Mouse (Mus musculus): Measurements from ENCODE around the gene Minpp1. TPM values are rescaled to one million over a fixed set of nuclear protein-coding genes. Genes with fewer than 3 reads are reported as not detected.
A peak's percentile ranks its signal among the peaks of the same experiment; 100 is the strongest.

Gene Minpp1
- polyA plus RNA-seq, 1 experiment from 2014 or later, result 37.0 TPM

- TF ChIP-seq EP300 (IDR thresholded peaks at IDR 0.05) (no peak), CTCF (IDR thresholded peaks at IDR 0.05) (no peak)
- Histone ChIP-seq H3K4me1 (ENCODE audit: insufficient read depth, low read depth, low read length) (no peaks in the 10 kb centered on the region), H3K4me2 (replicated peaks; ENCODE audit: low read depth, low read length) (no peak overlapping the region), H3K27me3 (replicated peaks; ENCODE audit: insufficient read depth, low read length) (no peaks in the 10 kb centered on the region), H3K4me3 (ENCODE audit: low read depth, low read length) (no peak overlapping the region), H3K36me3 (ENCODE audit: insufficient read depth, low read length) (no peaks in the 10 kb centered on the region), H3K9ac (replicated peaks; ENCODE audit: low read depth) (no peak overlapping the region), H3K27ac (ENCODE audit: low read length) (no peak overlapping the region), H3K9me3 (ENCODE audit: low read length) (no peaks in the 10 kb centered on the region)
- no peak for ATAC-seq
- 30% methylated on average over 3 of the region's 3 CpGs for WGBS
- no peak for DNase-seq (ENCODE audit: low spot score)
These were observed 43.2 kb downstream of the Minpp1 start for GRCm38 (mm10) chr19:32528723-32529122.

- H3K27me3 ChIP-seq (replicated peaks; ENCODE audit: insufficient read depth, low read length), result no peaks in the 10 kb centered on the region
- TF ChIP-seq EP300 (IDR thresholded peaks at IDR 0.05) (no peak), CTCF (IDR thresholded peaks at IDR 0.05) (no peak)
- no peaks in the 10 kb centered on the region for H3K4me1 ChIP-seq (ENCODE audit: insufficient read depth, low read depth, low read length)
- H3K9me3 ChIP-seq (ENCODE audit: low read length), result no peaks in the 10 kb centered on the region
- H3K4me2 ChIP-seq (replicated peaks; ENCODE audit: low read depth, low read length), result no peak overlapping the region
- H3K36me3 ChIP-seq (ENCODE audit: insufficient read depth, low read length), result no peaks in the 10 kb centered on the region
- H3K27ac ChIP-seq (ENCODE audit: low read length), result no peak overlapping the region
- DNase-seq (ENCODE audit: low spot score) (no peak), ATAC-seq (no peak)
- no peak overlapping the region for H3K4me3 ChIP-seq (ENCODE audit: low read depth, low read length)
- WGBS, result 84% methylated on average over 11 of the region's 11 CpGs
- no peak overlapping the region for H3K9ac ChIP-seq (replicated peaks; ENCODE audit: low read depth)
These were observed 43.8 kb downstream of the Minpp1 start for GRCm38 (mm10) chr19:32529252-32529942.

- no peaks in the 10 kb centered on the region for H3K4me1 ChIP-seq (ENCODE audit: insufficient read depth, low read depth, low read length)
- no peaks in the 10 kb centered on the region for H3K9me3 ChIP-seq (ENCODE audit: low read length)
- 89% methylated on average over 7 of the region's 7 CpGs for WGBS
- no peak for ATAC-seq
- H3K4me3 ChIP-seq (ENCODE audit: low read depth, low read length), result no peak overlapping the region
- TF ChIP-seq CTCF (IDR thresholded peaks at IDR 0.05), result no peak
- no peak for TF ChIP-seq EP300 (IDR thresholded peaks at IDR 0.05)
- H3K36me3 ChIP-seq (ENCODE audit: insufficient read depth, low read length), result no peaks in the 10 kb centered on the region
- H3K27me3 ChIP-seq (replicated peaks; ENCODE audit: insufficient read depth, low read length), result no peaks in the 10 kb centered on the region
- DNase-seq (ENCODE audit: low spot score), result no peak
- no peak overlapping the region for H3K27ac ChIP-seq (ENCODE audit: low read length)
- no peak overlapping the region for H3K4me2 ChIP-seq (replicated peaks; ENCODE audit: low read depth, low read length)
- H3K9ac ChIP-seq (replicated peaks; ENCODE audit: low read depth), result no peak overlapping the region
These were observed 44.7 kb downstream of the Minpp1 start for GRCm38 (mm10) chr19:32530296-32530695.

GRCm38 (mm10) chr19:32532331-32532730 is 46.8 kb downstream of the Minpp1 start:
- WGBS, result 62% methylated on average over 3 of the region's 3 CpGs
- Histone ChIP-seq H3K27me3 (replicated peaks; ENCODE audit: insufficient read depth, low read length) (no peaks in the 10 kb centered on the region), H3K4me1 (ENCODE audit: insufficient read depth, low read depth, low read length) (no peaks in the 10 kb centered on the region), H3K36me3 (ENCODE audit: insufficient read depth, low read length) (no peaks in the 10 kb centered on the region), H3K4me2 (replicated peaks; ENCODE audit: low read depth, low read length) (no peak overlapping the region), H3K27ac (ENCODE audit: low read length) (no peak overlapping the region), H3K9ac (replicated peaks; ENCODE audit: low read depth) (no peak overlapping the region), H3K9me3 (ENCODE audit: low read length) (no peaks in the 10 kb centered on the region), H3K4me3 (ENCODE audit: low read depth, low read length) (no peak overlapping the region)
- DNase-seq (ENCODE audit: low spot score) (peak; percentile 23), ATAC-seq (no peak)
- TF ChIP-seq EP300 (IDR thresholded peaks at IDR 0.05) (no peak), CTCF (IDR thresholded peaks at IDR 0.05) (no peak)

GRCm38 (mm10) chr19:32532737-32533505 is 47.4 kb downstream of the Minpp1 start:
- Histone ChIP-seq H3K4me1 (ENCODE audit: insufficient read depth, low read depth, low read length) (no peaks in the 10 kb centered on the region), H3K4me3 (ENCODE audit: low read depth, low read length) (no peak overlapping the region), H3K4me2 (replicated peaks; ENCODE audit: low read depth, low read length) (no peak overlapping the region), H3K9ac (replicated peaks; ENCODE audit: low read depth) (no peak overlapping the region), H3K27ac (ENCODE audit: low read length) (no peak overlapping the region), H3K9me3 (ENCODE audit: low read length) (no peaks in the 10 kb centered on the region), H3K27me3 (replicated peaks; ENCODE audit: insufficient read depth, low read length) (no peaks in the 10 kb centered on the region), H3K36me3 (ENCODE audit: insufficient read depth, low read length) (no peaks in the 10 kb centered on the region)
- no peak for ATAC-seq
- 75% methylated on average over 7 of the region's 7 CpGs for WGBS
- peak; percentile 37 for DNase-seq (ENCODE audit: low spot score)
- TF ChIP-seq EP300 (IDR thresholded peaks at IDR 0.05) (no peak), CTCF (IDR thresholded peaks at IDR 0.05) (no peak)

GRCm38 (mm10) chr19:32534887-32535286 is 49.3 kb downstream of the Minpp1 start:
- no peak overlapping the region for H3K9ac ChIP-seq (replicated peaks; ENCODE audit: low read depth)
- ATAC-seq (no peak), DNase-seq (ENCODE audit: low spot score) (no peak)
- H3K9me3 ChIP-seq (ENCODE audit: low read length), result no peaks in the 10 kb centered on the region
- H3K36me3 ChIP-seq (ENCODE audit: insufficient read depth, low read length), result no peaks in the 10 kb centered on the region
- TF ChIP-seq CTCF (IDR thresholded peaks at IDR 0.05), result no peak
- no peak for TF ChIP-seq EP300 (IDR thresholded peaks at IDR 0.05)
- H3K4me3 ChIP-seq (ENCODE audit: low read depth, low read length), result no peak overlapping the region
- no peaks in the 10 kb centered on the region for H3K27me3 ChIP-seq (replicated peaks; ENCODE audit: insufficient read depth, low read length)
- no peaks in the 10 kb centered on the region for H3K4me1 ChIP-seq (ENCODE audit: insufficient read depth, low read depth, low read length)
- H3K27ac ChIP-seq (ENCODE audit: low read length), result no peak overlapping the region
- no peak overlapping the region for H3K4me2 ChIP-seq (replicated peaks; ENCODE audit: low read depth, low read length)
